In the genomic region with DNA sequence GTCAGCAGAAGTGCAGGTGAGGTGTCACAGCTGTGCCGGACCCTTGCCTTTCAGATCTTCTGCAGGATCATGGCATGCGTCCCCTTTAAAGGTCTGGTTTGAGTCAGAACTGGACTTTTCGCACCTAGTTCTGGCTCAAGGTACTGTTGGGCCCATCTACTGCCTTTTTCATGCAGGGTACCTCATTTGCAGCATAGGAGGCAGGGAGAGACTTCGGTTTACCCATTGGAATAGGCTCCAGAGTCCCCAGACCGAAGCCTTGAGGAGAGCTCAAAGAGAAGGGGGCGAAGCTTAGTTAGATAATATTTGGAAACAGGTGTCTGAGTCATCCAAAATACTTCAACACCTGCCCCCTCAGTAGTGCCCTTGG, we compare ENCODE assay signal across 8 mouse cellular contexts. TPM values are rescaled to one million over a fixed set of nuclear protein-coding genes. Genes with fewer than 3 reads are reported as not detected.
DNase-seq lines count a peak whose midpoint lies in the region; ATAC-seq and TF ChIP-seq lines count a peak whose summit lies in the region.

No protein-coding gene starts in this region.

- no peak for DNase-seq in cerebellum, adult 2 months
- DNase-seq in cerebellum, adult 8-10 months, result no peak
- DNase-seq in spleen, adult 2 months (ENCODE audit: low read depth in 1 of 2, low spot score in 2 of 2), result no peak
- no peak for DNase-seq in spleen, postnatal 4 days (ENCODE audit: low spot score in 2 of 2)
- no peak for DNase-seq in limb, embryonic 14.5 days (ENCODE audit: low spot score)
- DNase-seq in gastrocnemius, adult 8-10 months (ENCODE audit: low spot score in 2 of 2), result no peak
- DNase-seq in adrenal gland, adult 2 months, result no peak

- no peaks in the 10 kb centered on the region for H3K9me3 ChIP-seq in limb, embryonic 14.5 days (ENCODE audit: control insufficient read depth, low read length)
- no peaks in the 10 kb centered on the region for H3K9me3 ChIP-seq in stomach, embryonic 15.5 days

- no peak for TF ChIP-seq POLR2A in cerebellum, adult 2 months (IDR thresholded peaks at IDR 0.05; ENCODE audit: borderline replicate concordance, insufficient read depth, low read length)
- no peak for TF ChIP-seq POLR2A in spleen, adult 2 months (IDR thresholded peaks at IDR 0.05; ENCODE audit: low read depth, low read length)
- TF ChIP-seq POLR2A in limb, embryonic 14.5 days (IDR thresholded peaks at IDR 0.05; ENCODE audit: borderline replicate concordance, extremely low read depth, insufficient read depth, insufficient read length), result no peak

- WGBS in cerebellum, adult 2 months, result 18% methylated on average over 6 of the region's 6 CpGs
- WGBS in spleen, adult 2 months, result 23% methylated on average over 6 of the region's 6 CpGs
- whole genome bisulfite sequencing in limb, embryonic 14.5 days, result 24% methylated on average over 6 of the region's 6 CpGs
- 22% methylated on average over 6 of the region's 6 CpGs for WGBS in stomach, embryonic 15.5 days

- no peak for TF ChIP-seq CTCF in cerebellum, adult 2 months (IDR thresholded peaks at IDR 0.05; ENCODE audit: borderline replicate concordance, insufficient read depth, low read depth, low read length)
- no peak for TF ChIP-seq CTCF in spleen, adult 2 months (IDR thresholded peaks at IDR 0.05; ENCODE audit: extremely low read depth, insufficient read depth, insufficient read length, insufficient replicate concordance)

- peak overlapping the region; percentile 68 for H3K4me2 ChIP-seq in limb, embryonic 14.5 days (replicated peaks; ENCODE audit: low read depth, low read length, severe bottlenecking)
- H3K4me2 ChIP-seq in stomach, embryonic 15.5 days, result peak overlapping the region; percentile 83

- peak overlapping the region; percentile 58 for H3K9ac ChIP-seq in limb, embryonic 14.5 days (ENCODE audit: low read depth, low read length, severe bottlenecking)
- H3K9ac ChIP-seq in stomach, embryonic 15.5 days, result peak overlapping the region; percentile 45; the same call in 1 of the 2 replicates

- H3K27me3 ChIP-seq in cerebellum, adult 2 months (ENCODE audit: control insufficient read depth, insufficient read depth, low read length), result no peaks in the 10 kb centered on the region
- no peaks in the 10 kb centered on the region for H3K27me3 ChIP-seq in spleen, adult 2 months (ENCODE audit: control insufficient read depth, insufficient read depth, low read length)
- no peaks in the 10 kb centered on the region for H3K27me3 ChIP-seq in limb, embryonic 14.5 days (ENCODE audit: control insufficient read depth, insufficient read depth, low read length)
- H3K27me3 ChIP-seq in stomach, embryonic 15.5 days (replicated peaks), result no peaks in the 10 kb centered on the region

- no peaks in the 10 kb centered on the region for H3K4me1 ChIP-seq in cerebellum, adult 2 months (ENCODE audit: control insufficient read depth, insufficient read depth, low read length)
- H3K4me1 ChIP-seq in spleen, adult 2 months (ENCODE audit: control insufficient read depth, insufficient read depth, insufficient read length), result peaks cover 6% of the 10 kb centered on the region; the same call in 1 of the 2 replicates
- H3K4me1 ChIP-seq in limb, embryonic 14.5 days (ENCODE audit: control insufficient read depth, insufficient read depth, low read length), result peaks cover 10% of the 10 kb centered on the region
- peaks cover 7% of the 10 kb centered on the region for H3K4me1 ChIP-seq in stomach, embryonic 15.5 days

- H3K4me3 ChIP-seq in cerebellum, adult 2 months (replicated peaks; ENCODE audit: insufficient read depth, low read depth, low read length), result peak overlapping the region; percentile 93
- peak overlapping the region; percentile 63 for H3K4me3 ChIP-seq in spleen, adult 2 months (ENCODE audit: extremely low read depth, insufficient read depth, insufficient read length)
- peak overlapping the region; percentile 57 for H3K4me3 ChIP-seq in limb, embryonic 14.5 days (replicated peaks; ENCODE audit: low read length)
- peak overlapping the region; percentile 65 for H3K4me3 ChIP-seq in stomach, embryonic 15.5 days (replicated peaks)

- H3K36me3 ChIP-seq in spleen, adult 2 months (ENCODE audit: control insufficient read depth, insufficient read depth, low read length), result no peaks in the 10 kb centered on the region
- no peaks in the 10 kb centered on the region for H3K36me3 ChIP-seq in limb, embryonic 14.5 days (ENCODE audit: control insufficient read depth, insufficient read depth, low read length)
- H3K36me3 ChIP-seq in stomach, embryonic 15.5 days, result no peaks in the 10 kb centered on the region

- ATAC-seq in limb, embryonic 14.5 days (ENCODE audit: low FRiP score, low read depth), result no peak; the same call in 1 of the 2 replicates
- peak; percentile 2; the same call in 1 of the 2 replicates for ATAC-seq in stomach, embryonic 15.5 days (ENCODE audit: insufficient read depth, low FRiP score, low read depth)

- H3K27ac ChIP-seq in cerebellum, adult 2 months (ENCODE audit: insufficient read depth, low read length), result no peak overlapping the region
- peak overlapping the region; percentile 15; the same call in 1 of the 2 replicates for H3K27ac ChIP-seq in spleen, adult 2 months (ENCODE audit: insufficient read depth, low read length)
- no peak overlapping the region for H3K27ac ChIP-seq in limb, embryonic 14.5 days (replicated peaks; ENCODE audit: low read depth, low read length)
- H3K27ac ChIP-seq in stomach, embryonic 15.5 days, result peak overlapping the region; percentile 62

RNA-seq across cellular contexts. Expression of gene Spa17, which starts 0.4 kb away (rescaled TPM):
- polyA plus RNA-seq in cerebellum, adult 2 months (2012; rRNA removed), result 4.8 and 6.6 TPM in 2 replicates
- polyA plus RNA-seq in spleen, adult 2 months (2012; rRNA removed), result 0.21 TPM in 1 of 2 replicates, not detected in the other
- polyA plus RNA-seq in limb, embryonic 14.5 days (2012; rRNA removed), result 1.8 and 2.5 TPM in 2 replicates
- polyA plus RNA-seq in limb, embryonic 14.5 days (2014; fragmentation: Nextera tagmentation; extraction: Ambion mirVana), result 3.1 and 4.1 TPM in 2 replicates
- 4.1 and 6.0 TPM in 2 replicates for polyA plus RNA-seq in stomach, embryonic 15.5 days (2015; fragmentation: Nextera tagmentation; extraction: Ambion mirVana)
- 1 to 10 TPM; 1.6 to 3.1 (median 2.2) TPM for total RNA-seq in gastrocnemius, adult 8-10 months (2022)
- total RNA-seq in adrenal gland, adult 2 months (2021), result 1 to 10 TPM; 3.2 to 4.0 TPM
- 0.51 and 1.3 TPM in 2 replicates for polyA plus RNA-seq in adrenal gland, adult 2 months (2012; rRNA removed)

RNA-seq across cellular contexts. Expression of gene Tbrg1, which starts 43.2 kb away (rescaled TPM):
- polyA plus RNA-seq in cerebellum, adult 2 months (2012; rRNA removed), result 33.5 and 34.7 TPM in 2 replicates
- 20.7 and 22.2 TPM in 2 replicates for polyA plus RNA-seq in spleen, adult 2 months (2012; rRNA removed)
- 110 and 122 TPM in 2 replicates for polyA plus RNA-seq in limb, embryonic 14.5 days (2012; rRNA removed)
- 208 and 211 TPM in 2 replicates for polyA plus RNA-seq in limb, embryonic 14.5 days (2014; fragmentation: Nextera tagmentation; extraction: Ambion mirVana)
- 139 and 152 TPM in 2 replicates for polyA plus RNA-seq in stomach, embryonic 15.5 days (2015; fragmentation: Nextera tagmentation; extraction: Ambion mirVana)
- total RNA-seq in gastrocnemius, adult 8-10 months (2022), result 10 to 100 TPM; 27.5 to 33.7 (median 28.8) TPM
- total RNA-seq in adrenal gland, adult 2 months (2021), result 10 to 100 TPM; 74.5 to 81.1 TPM
- 23.7 and 28.7 TPM in 2 replicates for polyA plus RNA-seq in adrenal gland, adult 2 months (2012; rRNA removed)

RNA-seq across cellular contexts. Expression of gene Panx3, which starts 55.1 kb away (rescaled TPM):
- polyA plus RNA-seq in cerebellum, adult 2 months (2012; rRNA removed), result not detected in 2 replicates
- not detected in 2 replicates for polyA plus RNA-seq in spleen, adult 2 months (2012; rRNA removed)
- 37.4 and 51.1 TPM in 2 replicates for polyA plus RNA-seq in limb, embryonic 14.5 days (2012; rRNA removed)
- polyA plus RNA-seq in limb, embryonic 14.5 days (2014; fragmentation: Nextera tagmentation; extraction: Ambion mirVana), result 13.7 and 15.9 TPM in 2 replicates
- not detected in 2 replicates for polyA plus RNA-seq in stomach, embryonic 15.5 days (2015; fragmentation: Nextera tagmentation; extraction: Ambion mirVana)
- not detected for total RNA-seq in gastrocnemius, adult 8-10 months (2022)
- total RNA-seq in adrenal gland, adult 2 months (2021), result under 1 TPM in 1 of 2 experiments, not detected in 1; 0.20 TPM
- 0.10 and 0.46 TPM in 2 replicates for polyA plus RNA-seq in adrenal gland, adult 2 months (2012; rRNA removed)

RNA-seq across cellular contexts. Expression of gene Siae, which starts 58.4 kb away (rescaled TPM):
- 15.8 and 15.9 TPM in 2 replicates for polyA plus RNA-seq in cerebellum, adult 2 months (2012; rRNA removed)
- polyA plus RNA-seq in spleen, adult 2 months (2012; rRNA removed), result 3.5 and 3.8 TPM in 2 replicates
- 7.8 and 8.1 TPM in 2 replicates for polyA plus RNA-seq in limb, embryonic 14.5 days (2012; rRNA removed)
- polyA plus RNA-seq in limb, embryonic 14.5 days (2014; fragmentation: Nextera tagmentation; extraction: Ambion mirVana), result 9.4 and 12.0 TPM in 2 replicates
- polyA plus RNA-seq in stomach, embryonic 15.5 days (2015; fragmentation: Nextera tagmentation; extraction: Ambion mirVana), result 11.1 and 12.5 TPM in 2 replicates
- 1 to 10 TPM; 3.5 to 5.0 (median 4.1) TPM for total RNA-seq in gastrocnemius, adult 8-10 months (2022)
- total RNA-seq in adrenal gland, adult 2 months (2021), result 10 to 100 TPM; 16.5 to 17.7 TPM
- 4.5 and 4.9 TPM in 2 replicates for polyA plus RNA-seq in adrenal gland, adult 2 months (2012; rRNA removed)

Comparison
In these comparisons a context has a peak if more than half of its experiments do, and no peak if none do; other contexts are left out.
1. H3K27ac ChIP-seq: peak in spleen, adult 2 months (single experiment) and stomach, embryonic 15.5 days (single experiment); none in cerebellum, adult 2 months (single experiment) and limb, embryonic 14.5 days (single experiment).
2. RNA of gene Panx3, which starts 55.1 kb away (polyA plus RNA-seq): 13.7 to 51.1 TPM in limb, embryonic 14.5 days; 0.10 to 0.46 TPM in adrenal gland, adult 2 months, not detected in cerebellum, adult 2 months, not detected in spleen, adult 2 months and not detected in stomach, embryonic 15.5 days; every median in the first group is over 10 times any median in the second.
3. Peak in every context shown above with its lines, with median percentiles within 50 percentile points of each other: H3K4me3 ChIP-seq.